Mouse (Mus musculus) adrenal gland, adult (tissue): Measurements from ENCODE around the gene Baiap3.
"Not testable (repeated sequence)": the region's sequence is repeated elsewhere in the genome, so short reads cannot be mapped to it uniquely, and the experiment has no call there.

Experiments used
- DNase-seq, 2 experiments: peaks; one replicate each; pipeline ENCODE4 v3.0.0; 2022 to 2023; ENCODE audit warnings: low spot score in 1 of 2; ENCODE audit not compliant: inconsistent age in 2 of 2

The Baiap3 gene

GRCm38 (mm10) chr17:25248033-25248750 is 8.0 kb downstream of the Baiap3 start:
- DNase-seq: no peak

- no peak for DNase-seq
Observed at GRCm38 (mm10) chr17:25244239-25244638, 11.9 kb downstream of the Baiap3 start.

DNA sequence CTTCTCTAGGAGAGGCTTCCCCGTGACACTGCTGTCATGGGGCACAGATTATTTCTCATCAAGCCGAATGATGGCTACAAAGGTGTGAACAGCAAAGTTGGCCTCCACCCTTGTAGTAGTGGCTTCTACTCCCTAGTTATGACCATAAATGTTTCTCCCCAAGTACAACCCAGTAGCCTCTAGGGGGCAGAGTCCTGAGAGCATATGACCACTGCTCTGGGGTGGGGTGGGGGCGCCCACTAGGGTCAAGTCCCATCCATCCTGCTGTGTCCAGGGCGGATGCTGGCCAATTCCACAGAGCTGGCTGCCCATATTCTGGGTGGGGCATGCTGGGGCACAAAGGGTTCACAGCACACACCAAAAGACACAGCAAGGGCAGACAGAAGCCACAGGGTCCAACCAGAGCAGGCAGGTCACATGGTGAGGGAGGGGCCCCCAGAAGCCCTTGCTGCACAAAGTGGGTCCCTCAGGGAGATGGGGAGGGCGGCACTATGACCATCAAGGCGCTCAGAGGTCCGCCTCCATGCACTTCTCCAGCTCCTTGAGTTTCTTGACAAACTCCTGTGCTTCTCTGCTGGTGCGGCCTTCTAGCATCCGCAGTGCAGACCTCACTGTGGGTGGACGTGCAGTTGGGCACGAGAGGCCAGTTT is 12.9 kb downstream of the Baiap3 start:
- no peak for DNase-seq

DNA sequence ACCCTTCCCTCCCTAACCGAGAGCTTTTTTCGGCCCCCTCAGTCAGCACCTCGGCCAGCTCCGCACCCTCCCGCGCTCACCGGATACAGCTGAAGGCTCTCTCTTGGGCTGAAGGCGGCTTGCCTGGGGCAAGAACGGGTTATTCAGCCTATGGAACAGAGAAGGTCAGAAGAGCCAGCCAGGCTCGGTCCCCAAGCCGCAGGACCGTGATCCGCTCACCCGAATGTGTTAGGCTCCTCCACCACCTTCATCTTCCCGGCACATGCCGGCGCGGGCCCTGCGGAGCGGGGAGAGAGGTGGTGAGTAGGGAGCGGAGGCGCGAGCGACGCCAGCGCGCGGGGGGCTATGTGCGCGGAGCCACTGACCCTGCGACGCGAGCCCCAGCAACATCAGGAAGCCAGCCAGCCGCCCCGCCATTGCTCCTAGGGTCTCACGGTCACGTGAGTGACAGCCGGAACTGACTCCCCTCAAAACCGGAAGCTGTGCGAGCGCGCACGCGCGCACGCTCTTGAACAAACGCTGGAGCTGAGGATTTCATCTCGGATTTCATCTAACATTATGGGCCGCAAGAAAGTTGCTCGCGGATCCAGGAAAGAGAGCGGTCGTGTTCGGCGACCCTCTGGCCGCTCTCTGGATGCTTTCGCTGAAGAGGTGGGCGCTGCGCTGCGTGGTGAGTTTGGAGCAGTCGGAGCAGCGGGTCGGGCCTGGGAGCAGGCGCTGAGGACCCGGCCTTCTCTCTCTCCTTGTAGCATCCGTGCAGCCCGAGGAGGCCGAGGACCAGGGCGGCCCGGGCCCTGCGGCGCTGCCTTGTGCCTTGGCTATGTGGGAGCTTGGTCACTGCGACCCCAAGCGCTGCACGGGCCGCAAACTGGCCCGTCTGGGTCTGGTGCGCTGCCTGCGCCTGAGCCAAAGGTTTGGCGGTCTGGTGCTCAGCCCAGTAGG is 16.2 kb downstream of the Baiap3 start, which contains the start of the genes Gnptg and Tsr3:
Gnptg (minus strand) TSS at position 430 of the 942 bp plus-strand sequence.
Tsr3 (plus strand) TSS at position 476 of the 942 bp plus-strand sequence.
- peak; percentile 86 to 92 for DNase-seq

GRCm38 (mm10) chr17:25235635-25236034 is 20.5 kb downstream of the Baiap3 start:
- no peak for DNase-seq

DNA sequence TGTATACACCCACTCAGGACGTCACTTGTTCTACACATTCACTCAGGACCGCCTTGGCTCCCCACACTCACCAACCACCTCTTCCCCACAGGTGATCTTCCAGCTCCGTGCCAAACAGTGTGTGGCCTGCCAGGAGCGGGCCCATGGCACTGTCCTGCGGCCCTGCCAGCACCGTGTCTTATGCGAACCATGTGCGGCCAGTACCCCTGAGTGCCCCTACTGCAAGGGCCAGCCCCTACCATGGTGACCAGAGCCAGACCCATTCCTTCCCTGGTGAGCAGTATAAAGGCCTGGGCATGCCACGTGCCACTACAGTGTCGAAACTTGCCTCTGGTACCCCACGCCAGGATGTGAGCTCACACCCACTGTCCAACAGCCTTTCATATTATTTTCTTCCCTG is 24.5 kb downstream of the Baiap3 start:
- not testable (repeated sequence) for DNase-seq

- no peak for DNase-seq
Observed at GRCm38 (mm10) chr17:25230700-25231099, 25.5 kb downstream of the Baiap3 start.

DNA sequence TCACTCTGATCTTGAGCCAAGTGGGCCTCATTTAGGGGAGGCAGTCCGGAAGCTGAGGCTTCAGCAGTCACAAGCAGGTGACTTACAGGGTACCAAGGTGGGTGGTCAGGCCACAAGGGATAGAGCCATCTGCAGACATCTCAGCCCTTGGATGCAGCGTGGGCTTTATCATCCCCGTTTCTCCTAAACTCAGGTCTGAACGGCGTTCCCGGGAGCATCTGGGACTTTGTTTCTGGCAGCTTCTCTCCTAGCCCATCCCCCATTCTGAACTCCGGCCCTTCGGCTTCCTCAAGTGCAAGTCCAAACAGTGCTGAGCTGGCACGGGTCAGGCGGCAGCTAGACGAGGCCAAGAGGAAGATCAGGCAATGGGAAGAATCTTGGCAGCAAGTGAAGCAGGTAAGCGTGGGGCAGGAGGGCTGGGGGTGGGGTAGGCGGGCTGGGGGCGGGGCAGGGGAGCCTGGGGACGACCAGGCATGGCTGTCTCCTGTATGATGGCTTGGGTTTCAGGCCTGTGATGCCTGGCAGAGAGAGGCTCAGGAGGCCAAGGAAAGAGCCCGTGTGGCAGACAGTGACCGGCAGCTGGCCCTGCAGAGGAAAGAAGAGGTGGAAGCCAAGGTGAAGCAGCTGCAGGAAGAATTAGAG is 26.0 kb downstream of the Baiap3 start:
- not testable (repeated sequence) for DNase-seq

- no peak for DNase-seq
Observed at GRCm38 (mm10) chr17:25227991-25228390, 28.2 kb downstream of the Baiap3 start.

- no peak for DNase-seq
Observed at GRCm38 (mm10) chr17:25225659-25226058, 30.5 kb downstream of the Baiap3 start.

DNA sequence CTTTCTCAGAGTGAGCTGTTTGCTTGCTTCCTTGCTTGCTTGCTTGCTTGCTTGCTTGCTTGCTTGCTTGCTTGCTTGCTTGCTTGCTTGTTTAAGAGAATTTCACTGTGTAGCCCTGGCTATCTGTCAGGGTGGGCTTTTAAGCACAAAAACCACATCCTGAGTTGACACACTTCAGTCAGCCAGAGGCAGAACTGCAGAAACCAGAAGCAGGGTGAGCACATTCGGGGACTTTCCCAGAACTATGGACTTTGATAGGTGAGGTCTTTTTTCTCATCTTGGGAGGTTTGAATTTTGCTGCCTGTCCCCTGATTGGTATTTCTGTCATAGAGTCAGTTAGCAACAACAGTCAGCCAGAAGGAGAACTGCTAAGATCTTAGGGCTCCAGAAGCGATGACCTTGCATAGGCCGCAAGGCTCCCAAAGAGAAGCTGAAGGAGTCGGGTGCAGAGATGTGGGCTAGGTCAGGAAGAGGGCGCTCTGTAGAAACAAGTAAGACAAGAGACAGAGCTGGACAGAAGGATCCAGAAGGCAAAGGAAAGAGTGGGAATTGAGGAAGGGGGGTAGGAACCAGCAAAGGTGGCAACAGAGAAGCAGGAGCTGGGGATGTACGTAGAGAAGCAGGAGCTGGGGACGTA is 31.5 kb downstream of the Baiap3 start:
- no peak for DNase-seq

GRCm38 (mm10) chr17:25222951-25223601 is 33.1 kb downstream of the Baiap3 start:
- peak; percentile 38 to 75 for DNase-seq

DNA sequence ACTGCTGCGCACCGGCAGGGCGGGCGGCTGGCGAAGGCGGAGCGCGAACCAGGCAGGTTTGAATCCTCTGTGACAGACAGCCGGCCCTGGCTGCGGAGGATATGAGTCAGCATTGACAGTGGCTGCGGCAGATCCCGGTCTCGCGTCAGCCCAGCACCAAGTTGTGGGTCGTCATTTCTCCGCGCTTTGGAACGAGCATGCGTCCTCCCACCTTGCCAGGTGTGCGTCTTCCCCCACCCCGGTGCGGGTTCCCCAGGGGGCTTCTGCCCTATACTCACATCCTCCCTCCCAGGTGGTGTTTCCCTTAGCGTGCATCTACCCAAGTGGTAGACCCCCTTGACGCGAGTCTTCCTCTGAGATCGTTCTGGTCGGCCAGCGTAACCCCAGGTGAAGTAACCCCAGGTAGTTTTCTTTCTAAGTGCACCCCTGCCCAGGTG is 33.6 kb downstream of the Baiap3 start:
- DNase-seq: peak in 1 of 2 experiments; percentile 61

- DNase-seq: peak; percentile 78 to 87
Observed at GRCm38 (mm10) chr17:25221821-25222503, 34.2 kb downstream of the Baiap3 start.

DNA sequence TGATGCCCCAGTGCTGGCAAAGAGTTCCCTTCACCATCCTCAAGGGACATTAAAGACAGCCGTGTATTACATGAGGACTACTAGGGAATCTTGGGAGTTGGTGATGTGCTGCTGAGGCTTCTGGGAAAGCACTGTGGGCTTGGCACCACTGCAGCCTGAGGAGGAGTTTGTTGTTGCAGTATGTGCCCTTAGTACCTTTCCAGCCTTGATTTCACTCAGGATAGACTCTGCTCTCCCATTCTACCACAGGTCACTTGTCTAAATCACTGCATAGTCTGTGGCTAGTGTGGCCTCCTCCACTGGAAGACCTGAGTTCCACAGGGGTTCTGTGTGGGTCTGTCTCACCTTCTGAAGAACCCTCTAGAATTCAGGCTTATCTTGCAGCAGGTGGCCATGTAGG is 35.4 kb downstream of the Baiap3 start:
- DNase-seq: no peak

- DNase-seq: no peak
Observed at GRCm38 (mm10) chr17:25219492-25220295, 36.5 kb downstream of the Baiap3 start.

DNA sequence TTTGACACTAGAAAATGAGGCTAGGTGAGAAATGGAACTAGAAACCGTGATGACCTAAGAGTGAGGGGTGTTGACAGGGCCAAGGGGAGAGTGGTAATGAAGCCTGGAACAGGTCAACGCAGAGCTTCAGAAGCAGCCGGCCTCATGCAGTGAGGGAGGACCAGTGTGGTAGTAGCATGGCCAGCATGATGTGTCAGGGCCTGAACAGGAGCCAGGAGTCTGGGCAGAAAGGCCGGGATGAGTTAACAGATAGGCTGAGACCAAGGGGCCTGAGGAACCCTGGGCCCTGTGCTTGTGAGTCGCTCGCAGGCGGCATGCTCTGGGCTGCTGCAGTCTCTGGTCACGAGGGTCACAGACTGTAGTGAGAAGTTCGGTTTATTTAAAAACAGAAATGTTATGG is 37.2 kb downstream of the Baiap3 start:
- no peak for DNase-seq

DNA sequence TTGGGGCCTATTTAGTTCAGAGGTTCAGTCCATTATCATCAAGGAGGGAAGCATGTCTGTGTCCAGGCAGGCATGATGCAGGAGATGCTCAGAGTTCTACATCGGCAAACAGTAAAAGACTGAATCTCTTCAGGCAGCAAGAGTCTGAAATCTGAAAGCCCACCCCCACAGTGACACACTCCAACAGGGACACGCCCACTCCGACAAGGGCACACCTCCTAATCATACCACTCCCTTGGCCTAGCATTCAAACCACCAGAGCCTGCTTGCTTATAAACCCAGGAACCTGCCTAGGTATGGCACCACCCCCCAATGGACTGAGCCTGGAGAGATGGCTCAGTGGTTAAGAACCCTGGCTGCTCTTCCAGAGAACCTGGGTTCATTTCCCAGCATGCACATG is 40.7 kb downstream of the Baiap3 start:
- DNase-seq: no peak
